In the genomic region with DNA sequence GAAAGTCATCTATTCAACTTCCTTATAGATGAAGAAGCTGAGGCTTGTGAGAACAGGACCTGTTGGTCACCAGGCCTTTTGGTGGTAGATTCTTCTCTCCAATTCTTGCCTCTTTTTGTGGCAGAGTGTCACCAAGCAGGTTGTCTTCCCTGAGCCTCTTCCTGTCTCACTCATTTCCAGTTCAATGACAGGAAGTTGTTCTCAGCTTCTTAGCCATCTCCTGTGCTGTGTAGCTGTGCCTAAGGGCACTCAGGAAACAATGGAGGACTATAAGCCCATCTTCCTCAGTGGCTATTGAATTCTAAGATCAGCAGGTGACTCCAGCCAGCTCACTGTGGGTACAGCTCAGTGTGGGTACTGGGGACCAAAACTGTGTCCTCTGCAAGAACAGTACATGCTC, we compare ENCODE assay signal across 14 mouse cellular contexts.
"Had no signal": no experiment of that assay in that cellular context is flagged by ENCODE, and none has a peak within 500 bp of the region (broad histone marks: within the 10 kb centered on the region; RNA-seq: fewer than 3 reads in every experiment).

No protein-coding gene starts in this region.

- H3K4me3 ChIP-seq: layer of hippocampus, adult 2 months; limb, embryonic 12.5 days; liver, embryonic 13.5 days; lung, embryonic 15.5 days; megakaryocyte, embryonic 14.5 days; midbrain, embryonic 15.5 days had no signal

- H3K9me3 ChIP-seq: limb, embryonic 12.5 days; liver, embryonic 13.5 days; lung, embryonic 15.5 days; megakaryocyte, embryonic 14.5 days; midbrain, embryonic 15.5 days had no signal

- H3K27me3 ChIP-seq: limb, embryonic 12.5 days; liver, embryonic 13.5 days; lung, embryonic 15.5 days; megakaryocyte, embryonic 14.5 days; midbrain, embryonic 15.5 days had no signal

- H3K36me3 ChIP-seq: midbrain, embryonic 15.5 days had no signal

- H3K4me2 ChIP-seq: limb, embryonic 12.5 days; liver, embryonic 13.5 days; lung, embryonic 15.5 days; midbrain, embryonic 11.5 days; midbrain, embryonic 15.5 days had no signal

- H3K9ac ChIP-seq: limb, embryonic 12.5 days; liver, embryonic 13.5 days; liver, postnatal 0 days; lung, embryonic 15.5 days; midbrain, embryonic 15.5 days had no signal

- H3K27ac ChIP-seq: layer of hippocampus, adult 2 months; liver, embryonic 13.5 days; lung, embryonic 15.5 days; midbrain, embryonic 15.5 days had no signal

- ATAC-seq: liver, postnatal 0 days; midbrain, embryonic 15.5 days had no signal

- DNase-seq: liver; liver, embryonic 13.5 days; liver, postnatal 0 days; lung, postnatal 14 days; right cerebral cortex, adult 18-20 months; right cerebral cortex, postnatal 25 days; thymus, adult 18-20 months; thymus, postnatal 36 days had no signal
